Mouse (Mus musculus) embryonic facial prominence, embryonic 11.5 days (tissue): Measurements from ENCODE around the gene Git2. TPM values are rescaled to one million over a fixed set of nuclear protein-coding genes. Genes with fewer than 3 reads are reported as not detected.

Source experiments
- ATAC-seq: fragments of 200-750 bp; cut with Nextera tagmentation; replicated peaks from 2 replicates; pipeline ENCODE4 v1.8.0; 2017; ENCODE audit warnings: low read depth; ENCODE audit not compliant: insufficient number of reproducible peaks, low FRiP score, low TSS enrichment
- DNase-seq: peaks from one replicate; pipeline ENCODE4 v3.0.0-alpha.2; 2015; ENCODE audit warnings: low spot score
- H3K27ac ChIP-seq: fragments of 300-500 bp; sonication (generic); replicated peaks from 2 replicates; pipeline ENCODE4 v1.5.1; 2014; ENCODE audit warnings: mild to moderate bottlenecking, low read depth, low read length, control low read depth
- H3K27me3 ChIP-seq: fragments of 300-500 bp; sonication (generic); 2 replicates; pipeline ENCODE4 v1.6.1; 2014; ENCODE audit warnings: mild to moderate bottlenecking, low read length, moderate library complexity, mixed read lengths; ENCODE audit not compliant: control insufficient read depth, insufficient read depth
- H3K36me3 ChIP-seq: fragments of 300-500 bp; sonication (generic); replicated peaks from 2 replicates; pipeline ENCODE4 v1.6.1; 2014; ENCODE audit warnings: low read depth, mild to moderate bottlenecking, low read length, moderate library complexity, mixed read lengths; ENCODE audit not compliant: control insufficient read depth, insufficient read depth
- H3K4me1 ChIP-seq: fragments of 300-500 bp; sonication (generic); 2 replicates; pipeline ENCODE4 v1.6.1; 2014; ENCODE audit warnings: low read length, mixed read lengths; ENCODE audit not compliant: control insufficient read depth, insufficient read depth
- H3K4me2 ChIP-seq: fragments of 300-500 bp; sonication (generic); 2 replicates; pipeline ENCODE4 v1.6.1; 2014; ENCODE audit warnings: low read depth, mild to moderate bottlenecking, control low read depth, low read length, moderate library complexity
- H3K4me3 ChIP-seq: fragments of 300-500 bp; sonication (generic); 2 replicates; pipeline ENCODE4 v1.5.1; 2014; ENCODE audit warnings: low read depth, low read length, control low read depth
- H3K9ac ChIP-seq: fragments of 300-500 bp; sonication (generic); replicated peaks from 2 replicates; pipeline ENCODE4 v1.6.1; 2014; ENCODE audit warnings: mild to moderate bottlenecking, control low read depth, low read length
- H3K9me3 ChIP-seq: fragments of 300-500 bp; sonication (generic); replicated peaks from 2 replicates; pipeline ENCODE4 v1.6.1; 2016; ENCODE audit warnings: mild to moderate bottlenecking, low read length, inconsistent platforms, mixed read lengths; ENCODE audit not compliant: control insufficient read depth
- WGBS: fragments of 180-500 bp; shearing (Covaris S2); extraction: QIAGEN DNeasy Blood & Tissue Kit; methylation state at CpG from one replicate; pipeline ENCODE4 v1.1.7; 2014; 5-methylcytosine and 5-hydroxymethylcytosine counted together
- polyA plus RNA-seq: library from polyadenylated mRNA; unstranded; fragments of >200 nt; fragmentation: Nextera tagmentation; extraction: Ambion mirVana; gene quantifications from 2 replicates; pipeline ENCODE4 v1.2.1, GENCODE M21; 2014

Git2 gene
- polyA plus RNA-seq, 1 experiment from 2014 or later = 37.7 TPM

DNA sequence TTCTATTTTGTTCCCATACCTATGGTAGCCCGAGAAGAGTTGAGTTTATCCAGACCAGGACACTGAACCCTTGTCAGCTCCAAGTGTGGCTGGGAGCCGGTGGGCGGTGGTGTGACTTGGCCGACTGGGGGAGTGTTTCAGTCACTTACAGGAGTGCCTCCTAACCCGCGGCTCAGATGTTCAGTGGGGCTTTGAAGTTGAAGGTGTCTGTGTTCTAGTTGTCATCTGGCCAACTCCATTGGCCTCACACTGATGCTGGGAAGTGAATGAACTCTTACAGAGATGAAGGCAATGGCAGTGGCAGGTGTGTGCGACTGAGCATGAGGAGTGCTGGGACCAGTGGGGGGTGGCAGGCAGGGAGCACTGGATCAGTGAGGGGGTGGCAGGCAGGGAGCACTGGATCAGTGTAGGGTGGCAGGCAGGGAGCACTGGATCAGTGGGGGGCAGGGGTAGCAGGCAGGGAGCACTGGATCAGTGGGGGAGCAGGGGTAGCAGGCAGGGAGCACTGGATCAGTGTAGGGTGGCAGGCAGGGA, 4.7 kb upstream of the Git2 start:
- H3K27ac ChIP-seq = no peak overlapping the region
- WGBS = 80% methylated on average over 7 of the region's 7 CpGs
- ATAC-seq = no peak

DNA sequence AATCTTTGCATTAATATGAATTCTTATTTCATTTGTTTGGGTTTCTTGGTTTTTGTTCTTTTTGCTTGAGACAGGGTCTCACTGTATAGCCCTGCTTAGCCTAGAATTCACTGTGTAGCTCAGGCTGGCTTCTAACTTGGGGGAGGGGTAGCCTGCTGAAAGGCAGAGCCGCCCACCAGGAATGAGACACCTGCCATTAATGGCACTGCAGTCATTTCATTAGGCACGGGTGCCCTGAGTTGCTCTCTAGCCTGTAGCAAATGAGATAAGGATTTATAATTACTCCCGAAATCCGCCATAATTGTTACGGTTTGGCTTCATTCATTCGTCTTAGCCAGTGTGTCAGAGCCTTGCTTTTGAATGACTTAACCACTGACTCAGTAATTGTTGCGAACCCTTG, 857 bp upstream of the Git2 start:
- no peak overlapping the region for H3K9ac ChIP-seq

More for the DNA sequence above, 4.7 kb upstream of the Git2 start:
- H3K9ac ChIP-seq = no peak overlapping the region
- no peaks in the 10 kb centered on the region for H3K9me3 ChIP-seq
- no peaks in the 10 kb centered on the region for H3K27me3 ChIP-seq
- no peak for DNase-seq
- no peaks in the 10 kb centered on the region for H3K4me1 ChIP-seq
- no peak overlapping the region for H3K4me3 ChIP-seq
- H3K4me2 ChIP-seq = no peak overlapping the region
- no peaks in the 10 kb centered on the region for H3K36me3 ChIP-seq

GRCm38 (mm10) chr5:114774403-114775051, 790 bp downstream of the Git2 start, which contains the start of gene Ankrd13a:
Gene Ankrd13a, plus strand, starts transcription at chr5:114774677.
- peak; percentile 83 for ATAC-seq
- peak; percentile 94 for DNase-seq
- Histone ChIP-seq H3K27me3 (no peaks in the 10 kb centered on the region), H3K4me1 (no peaks in the 10 kb centered on the region), H3K36me3 (no peaks in the 10 kb centered on the region), H3K4me2 (peak within 1 kb of the TSS; percentile 82), H3K4me3 (peak within 1 kb of the TSS; percentile 90), H3K27ac (peak within 1 kb of the TSS; percentile 77), H3K9ac (peak within 1 kb of the TSS; percentile 92), H3K9me3 (no peaks in the 10 kb centered on the region)
- under 1% methylated on average over 69 of the region's 73 CpGs for WGBS

More for the DNA sequence above, 857 bp upstream of the Git2 start:
- no peak for ATAC-seq
- Histone ChIP-seq H3K4me2 (peak overlapping the region; percentile 77), H3K36me3 (no peaks in the 10 kb centered on the region), H3K4me3 (peak overlapping the region; percentile 90), H3K9me3 (no peaks in the 10 kb centered on the region), H3K4me1 (no peaks in the 10 kb centered on the region), H3K27me3 (no peaks in the 10 kb centered on the region), H3K27ac (no peak overlapping the region)
- DNase-seq = no peak
- WGBS = 77% methylated on average over 7 of the region's 7 CpGs

GRCm38 (mm10) chr5:114773780-114774179, 1.5 kb downstream of the Git2 start:
- peak overlapping the region; percentile 92 for H3K9ac ChIP-seq
- WGBS = 2% methylated on average over 11 of the region's 11 CpGs
- no peak for ATAC-seq
- no peak overlapping the region for H3K27ac ChIP-seq
- H3K4me3 ChIP-seq = peak overlapping the region; percentile 90
- H3K4me2 ChIP-seq = peak overlapping the region; percentile 82
- H3K4me1 ChIP-seq = no peaks in the 10 kb centered on the region
- H3K36me3 ChIP-seq = no peaks in the 10 kb centered on the region
- DNase-seq = peak; percentile 6
- H3K27me3 ChIP-seq = no peaks in the 10 kb centered on the region
- no peaks in the 10 kb centered on the region for H3K9me3 ChIP-seq

DNA sequence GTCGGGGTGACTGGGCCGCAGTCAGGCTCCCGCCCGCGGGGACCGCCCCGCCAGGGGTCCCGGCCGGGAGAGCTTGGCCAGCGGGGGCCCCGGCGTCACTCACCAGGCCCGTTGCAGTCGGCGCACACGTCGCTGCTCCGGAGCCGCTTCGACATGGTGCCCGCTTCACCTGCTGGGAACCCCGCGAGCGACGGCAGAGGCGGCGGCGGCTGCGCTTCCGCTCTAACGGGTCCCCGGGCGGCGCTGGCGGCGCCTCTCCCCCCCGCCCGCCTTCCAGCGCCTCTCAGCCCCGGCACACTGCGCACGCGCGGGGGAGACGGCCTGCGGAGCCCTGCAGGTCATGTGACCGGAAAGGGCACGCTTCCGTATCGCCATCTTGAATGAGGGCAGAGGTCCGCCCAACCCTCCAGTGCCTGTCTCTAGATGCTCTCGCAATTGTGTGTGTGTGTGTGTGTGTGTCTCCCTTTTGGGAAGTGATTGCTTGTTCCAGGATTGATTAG, 2.1 kb downstream of the Git2 start:
- peak overlapping the region; percentile 90 for H3K4me3 ChIP-seq
- peak overlapping the region; percentile 81 for H3K9ac ChIP-seq
- H3K27ac ChIP-seq = no peak overlapping the region
- no peaks in the 10 kb centered on the region for H3K4me1 ChIP-seq
- H3K27me3 ChIP-seq = no peaks in the 10 kb centered on the region
- WGBS = under 1% methylated on average over 49 of the region's 52 CpGs
- no peaks in the 10 kb centered on the region for H3K9me3 ChIP-seq
- peak; percentile 98 for DNase-seq
- ATAC-seq = peak; percentile 66
- H3K4me2 ChIP-seq = peak overlapping the region; percentile 82
- no peaks in the 10 kb centered on the region for H3K36me3 ChIP-seq

DNA sequence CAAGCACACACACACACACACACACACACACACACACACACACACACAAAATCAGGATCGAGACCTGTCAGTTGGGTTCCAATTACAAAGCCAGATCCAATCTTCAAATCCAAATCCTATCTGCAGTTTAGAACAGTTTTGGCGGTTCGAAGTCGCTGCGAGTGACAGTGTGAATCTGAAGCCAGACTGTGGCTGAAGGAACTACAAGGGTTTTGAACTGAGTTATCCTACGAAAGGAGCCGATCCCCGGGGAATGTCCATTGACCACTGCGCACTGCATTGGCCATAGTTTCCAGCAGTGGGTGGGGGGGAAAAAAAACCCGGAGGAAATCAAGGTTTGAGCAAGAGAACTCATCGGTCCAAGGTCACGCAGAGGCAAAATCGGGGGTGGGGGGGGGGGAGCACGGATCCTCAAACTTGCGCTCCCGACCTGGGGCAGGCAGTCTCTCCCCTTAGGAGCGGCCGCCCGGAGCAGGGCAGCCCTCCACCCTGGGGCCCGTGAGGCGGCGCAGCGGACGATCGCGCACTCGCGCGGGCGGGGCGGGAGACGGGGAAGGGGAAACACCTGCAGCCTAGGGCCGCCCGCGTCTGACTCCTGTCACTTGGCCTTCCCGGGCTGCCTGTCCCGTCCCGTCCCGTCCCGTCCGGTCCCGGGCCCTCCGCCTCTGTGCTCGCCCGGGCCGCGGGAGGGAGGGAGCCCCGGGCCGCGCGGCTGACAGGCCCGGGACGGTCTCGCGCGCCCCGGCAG, 2.7 kb downstream of the Git2 start:
- peak; percentile 45 for DNase-seq
- 1% methylated on average over 37 of the region's 57 CpGs for WGBS
- Histone ChIP-seq H3K9me3 (no peaks in the 10 kb centered on the region), H3K4me1 (no peaks in the 10 kb centered on the region), H3K4me2 (peak overlapping the region; percentile 82), H3K4me3 (peak overlapping the region; percentile 90), H3K27me3 (no peaks in the 10 kb centered on the region), H3K27ac (no peak overlapping the region), H3K36me3 (no peaks in the 10 kb centered on the region), H3K9ac (peak overlapping the region; percentile 81)
- peak; percentile 68 for ATAC-seq

- Histone ChIP-seq H3K9me3 (no peaks in the 10 kb centered on the region), H3K9ac (no peak overlapping the region), H3K36me3 (no peaks in the 10 kb centered on the region), H3K4me2 (no peak overlapping the region), H3K27me3 (no peaks in the 10 kb centered on the region), H3K4me1 (no peaks in the 10 kb centered on the region), H3K4me3 (no peak overlapping the region), H3K27ac (no peak overlapping the region)
- 82% methylated on average over 8 of the region's 8 CpGs for WGBS
- no peak for ATAC-seq
- no peak for DNase-seq
These were observed 3.5 kb downstream of the Git2 start for GRCm38 (mm10) chr5:114771796-114772195.

GRCm38 (mm10) chr5:114769786-114770185, 5.5 kb downstream of the Git2 start:
- H3K9me3 ChIP-seq = no peaks in the 10 kb centered on the region
- no peaks in the 10 kb centered on the region for H3K27me3 ChIP-seq
- H3K27ac ChIP-seq = no peak overlapping the region
- H3K4me3 ChIP-seq = no peak overlapping the region
- ATAC-seq (no peak), DNase-seq (no peak)
- WGBS = 89% methylated on average over 8 of the region's 8 CpGs
- H3K9ac ChIP-seq = no peak overlapping the region
- no peaks in the 10 kb centered on the region for H3K4me1 ChIP-seq
- H3K4me2 ChIP-seq = no peak overlapping the region
- H3K36me3 ChIP-seq = no peaks in the 10 kb centered on the region
